Mouse (Mus musculus): ENCODE results near the gene Gm21060.

GRCm38 (mm10) chr19:61283581-61283980 is 13.3 kb downstream of the Gm21060 start:
- no peak for TF ChIP-seq GATA1 (IDR thresholded peaks at IDR 0.05; ENCODE audit: low read length)
- TF ChIP-seq TAL1 (IDR thresholded peaks at IDR 0.05; ENCODE audit: low read length): no peak
